Mouse (Mus musculus): ENCODE data around the gene Anapc7.

DNA sequence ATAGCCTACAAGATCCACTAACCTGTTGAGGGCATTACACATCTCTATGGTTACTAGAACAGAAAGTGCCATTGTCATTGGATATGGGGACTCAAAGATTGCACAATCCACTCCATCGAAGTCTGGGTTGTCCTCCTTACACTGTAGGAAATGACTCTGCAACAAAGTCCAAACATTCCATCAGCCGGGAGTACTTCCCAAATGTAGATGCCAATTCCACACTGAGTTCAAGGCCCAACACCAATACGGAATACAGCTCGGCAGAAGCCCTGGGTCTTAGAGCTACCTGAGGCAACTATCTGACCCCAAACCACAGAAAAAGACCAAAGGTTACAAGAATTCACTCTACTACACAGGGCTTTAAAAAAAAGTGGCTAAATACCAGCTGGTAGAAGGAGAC is 36.6 kb downstream of the Anapc7 start:
- TF ChIP-seq POLR2A (IDR thresholded peaks at IDR 0.05; ENCODE audit: insufficient read depth, low read length) (no peak), CTCF (IDR thresholded peaks at IDR 0.05; ENCODE audit: low read depth, low read length) (no peak)
